Mouse (Mus musculus): ENCODE measurements around the gene Hspbap1. TPM values are rescaled to one million over a fixed set of nuclear protein-coding genes. Genes with fewer than 3 reads are reported as not detected.

Gene Hspbap1
- polyA plus RNA-seq, 1 experiment from 2014 or later = 21.8 TPM

GRCm38 (mm10) chr16:35784134-35784725 is 14.1 kb downstream of the Hspbap1 start:
- H3K4me2 ChIP-seq (ENCODE audit: low read length) = no peak overlapping the region
- H3K4me1 ChIP-seq (replicated peaks; ENCODE audit: control insufficient read depth, insufficient read depth, low read length) = no peaks in the 10 kb centered on the region
- H3K27ac ChIP-seq (ENCODE audit: low read length) = no peak overlapping the region
- H3K9ac ChIP-seq (replicated peaks; ENCODE audit: low read depth, low read length) = no peak overlapping the region
- H3K4me3 ChIP-seq (replicated peaks; ENCODE audit: low read length) = no peak overlapping the region
- 89% methylated on average over 7 of the region's 7 CpGs for WGBS
- ATAC-seq = no peak
- peaks cover 2% of the 10 kb centered on the region for H3K36me3 ChIP-seq (ENCODE audit: control insufficient read depth, insufficient read depth)
- no peaks in the 10 kb centered on the region for H3K27me3 ChIP-seq (replicated peaks; ENCODE audit: control insufficient read depth, insufficient read depth, low read length)
- no peaks in the 10 kb centered on the region for H3K9me3 ChIP-seq (ENCODE audit: control insufficient read depth, low read length)

GRCm38 (mm10) chr16:35787163-35787562 is 17.0 kb downstream of the Hspbap1 start:
- Histone ChIP-seq H3K27ac (ENCODE audit: low read length) (no peak overlapping the region), H3K9ac (replicated peaks; ENCODE audit: low read depth, low read length) (no peak overlapping the region), H3K36me3 (ENCODE audit: control insufficient read depth, insufficient read depth) (peaks cover 3% of the 10 kb centered on the region), H3K9me3 (ENCODE audit: control insufficient read depth, low read length) (no peaks in the 10 kb centered on the region), H3K4me3 (replicated peaks; ENCODE audit: low read length) (no peak overlapping the region), H3K4me1 (replicated peaks; ENCODE audit: control insufficient read depth, insufficient read depth, low read length) (no peaks in the 10 kb centered on the region), H3K4me2 (ENCODE audit: low read length) (no peak overlapping the region), H3K27me3 (replicated peaks; ENCODE audit: control insufficient read depth, insufficient read depth, low read length) (no peaks in the 10 kb centered on the region)
- 84% methylated on average over 6 of the region's 6 CpGs for WGBS
- ATAC-seq = no peak

GRCm38 (mm10) chr16:35787568-35788189 is 17.5 kb downstream of the Hspbap1 start:
- WGBS = 42% methylated on average over 8 of the region's 8 CpGs
- no peak overlapping the region for H3K4me2 ChIP-seq (ENCODE audit: low read length)
- H3K4me3 ChIP-seq (replicated peaks; ENCODE audit: low read length) = no peak overlapping the region
- H3K27ac ChIP-seq (ENCODE audit: low read length) = no peak overlapping the region
- H3K27me3 ChIP-seq (replicated peaks; ENCODE audit: control insufficient read depth, insufficient read depth, low read length) = no peaks in the 10 kb centered on the region
- peaks cover 3% of the 10 kb centered on the region for H3K36me3 ChIP-seq (ENCODE audit: control insufficient read depth, insufficient read depth)
- H3K9ac ChIP-seq (replicated peaks; ENCODE audit: low read depth, low read length) = no peak overlapping the region
- no peaks in the 10 kb centered on the region for H3K9me3 ChIP-seq (ENCODE audit: control insufficient read depth, low read length)
- H3K4me1 ChIP-seq (replicated peaks; ENCODE audit: control insufficient read depth, insufficient read depth, low read length) = no peaks in the 10 kb centered on the region
- no peak; the same call in 1 of the 2 replicates for ATAC-seq

GRCm38 (mm10) chr16:35788330-35788729 is 18.2 kb downstream of the Hspbap1 start:
- ATAC-seq = no peak
- H3K9ac ChIP-seq (replicated peaks; ENCODE audit: low read depth, low read length) = no peak overlapping the region
- WGBS = 93% methylated on average over 6 of the region's 6 CpGs

DNA sequence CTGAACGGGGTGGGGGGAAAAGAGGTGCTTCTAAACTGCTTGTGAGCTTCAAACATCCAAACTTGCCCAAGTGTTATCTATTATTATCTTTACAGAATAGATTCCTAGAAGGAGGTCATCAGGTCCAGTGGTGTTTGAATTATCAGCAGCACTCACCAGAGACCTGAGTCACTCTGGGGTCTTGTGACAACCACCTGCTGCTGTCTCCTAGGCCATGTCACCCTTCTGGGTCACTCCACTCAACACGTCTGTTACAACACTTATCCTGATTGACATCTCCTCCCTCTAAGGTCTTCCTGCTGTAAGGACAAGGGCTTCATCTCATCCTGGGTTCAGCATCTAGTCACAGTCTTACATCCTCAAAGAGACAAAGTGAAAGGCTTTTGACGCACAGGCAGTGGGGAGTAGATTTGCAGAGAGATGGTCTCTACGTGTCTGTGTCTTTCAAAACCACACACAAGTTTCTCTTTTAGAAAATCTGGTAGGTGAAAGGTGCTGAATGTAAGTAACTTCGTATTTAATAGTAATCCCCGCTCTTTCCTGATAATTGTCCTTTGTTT is 21.9 kb downstream of the Hspbap1 start:
- H3K4me3 ChIP-seq (replicated peaks; ENCODE audit: low read length) = no peak overlapping the region
- H3K4me2 ChIP-seq (ENCODE audit: low read length) = no peak overlapping the region
- no peaks in the 10 kb centered on the region for H3K4me1 ChIP-seq (replicated peaks; ENCODE audit: control insufficient read depth, insufficient read depth, low read length)
- no peaks in the 10 kb centered on the region for H3K9me3 ChIP-seq (ENCODE audit: control insufficient read depth, low read length)
- H3K27ac ChIP-seq (ENCODE audit: low read length) = no peak overlapping the region
- WGBS = 72% methylated on average over 6 of the region's 6 CpGs
- no peak overlapping the region for H3K9ac ChIP-seq (replicated peaks; ENCODE audit: low read depth, low read length)
- no peak for ATAC-seq
- H3K36me3 ChIP-seq (ENCODE audit: control insufficient read depth, insufficient read depth) = peaks cover 3% of the 10 kb centered on the region
- H3K27me3 ChIP-seq (replicated peaks; ENCODE audit: control insufficient read depth, insufficient read depth, low read length) = no peaks in the 10 kb centered on the region

More at GRCm38 (mm10) chr16:35788330-35788729, 18.2 kb downstream of the Hspbap1 start:
- Histone ChIP-seq H3K9me3 (ENCODE audit: control insufficient read depth, low read length) (no peaks in the 10 kb centered on the region), H3K27ac (ENCODE audit: low read length) (no peak overlapping the region), H3K4me1 (replicated peaks; ENCODE audit: control insufficient read depth, insufficient read depth, low read length) (no peaks in the 10 kb centered on the region), H3K27me3 (replicated peaks; ENCODE audit: control insufficient read depth, insufficient read depth, low read length) (no peaks in the 10 kb centered on the region), H3K36me3 (ENCODE audit: control insufficient read depth, insufficient read depth) (peaks cover 3% of the 10 kb centered on the region), H3K4me3 (replicated peaks; ENCODE audit: low read length) (no peak overlapping the region), H3K4me2 (ENCODE audit: low read length) (no peak overlapping the region)

DNA sequence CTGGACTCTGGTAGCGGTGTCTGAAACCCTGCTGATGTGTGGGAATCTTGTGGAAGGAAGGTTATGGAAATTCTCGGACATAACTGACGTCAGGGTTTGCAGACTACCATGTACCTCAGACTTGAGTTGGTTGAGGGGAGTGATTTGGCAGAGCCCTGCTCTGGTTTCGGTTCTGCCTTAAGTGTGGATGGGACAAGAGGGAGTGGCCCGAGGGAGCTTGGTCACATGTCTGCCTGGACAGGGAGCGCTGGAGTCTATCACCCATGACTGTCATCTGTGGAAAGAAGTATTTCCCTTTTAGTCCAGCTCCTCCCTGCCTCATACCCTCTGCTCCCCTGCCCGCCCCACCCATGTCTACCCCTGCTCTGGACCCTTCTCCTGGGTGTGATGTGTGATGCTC is 32.0 kb downstream of the Hspbap1 start:
- ATAC-seq = no peak
- Histone ChIP-seq H3K36me3 (ENCODE audit: control insufficient read depth, insufficient read depth) (0 out of 2 replicates have a peak, but pooled peaks cover 6% of the 10 kb centered on the region), H3K27me3 (replicated peaks; ENCODE audit: control insufficient read depth, insufficient read depth, low read length) (no peaks in the 10 kb centered on the region), H3K4me2 (ENCODE audit: low read length) (no peak overlapping the region), H3K4me1 (replicated peaks; ENCODE audit: control insufficient read depth, insufficient read depth, low read length) (no peaks in the 10 kb centered on the region), H3K9me3 (ENCODE audit: control insufficient read depth, low read length) (peaks cover 8% of the 10 kb centered on the region; the same call in 1 of the 2 replicates), H3K27ac (ENCODE audit: low read length) (no peak overlapping the region), H3K9ac (replicated peaks; ENCODE audit: low read depth, low read length) (no peak overlapping the region), H3K4me3 (replicated peaks; ENCODE audit: low read length) (no peak overlapping the region)
- WGBS = 93% methylated on average over 7 of the region's 7 CpGs

DNA sequence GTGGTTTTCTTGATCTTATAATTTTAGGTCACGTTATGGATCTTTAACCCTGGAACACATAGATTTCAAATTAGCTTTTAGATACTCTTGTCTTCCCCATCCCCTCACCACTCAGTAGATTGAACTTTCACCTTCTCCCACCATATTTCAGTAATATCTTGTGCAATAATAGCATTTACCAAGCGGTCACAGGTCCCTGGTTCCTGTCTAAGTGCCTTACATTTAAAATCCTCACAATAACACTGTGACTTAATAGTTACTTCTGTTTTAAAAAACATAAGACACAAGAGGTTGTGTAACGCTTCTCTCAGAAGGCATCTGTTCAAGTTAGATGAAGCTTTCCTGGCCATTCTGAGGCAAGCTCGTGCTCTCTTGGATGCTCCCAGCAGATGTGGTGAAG is 33.5 kb downstream of the Hspbap1 start:
- H3K9ac ChIP-seq (replicated peaks; ENCODE audit: low read depth, low read length) = no peak overlapping the region
- no peak for ATAC-seq
- 92% methylated on average over 4 of the region's 4 CpGs for WGBS
- no peaks in the 10 kb centered on the region for H3K4me1 ChIP-seq (replicated peaks; ENCODE audit: control insufficient read depth, insufficient read depth, low read length)
- H3K4me3 ChIP-seq (replicated peaks; ENCODE audit: low read length) = no peak overlapping the region
- 0 out of 2 replicates have a peak, but pooled peaks cover 4% of the 10 kb centered on the region for H3K36me3 ChIP-seq (ENCODE audit: control insufficient read depth, insufficient read depth)
- H3K9me3 ChIP-seq (ENCODE audit: control insufficient read depth, low read length) = peaks cover 6% of the 10 kb centered on the region; the same call in 1 of the 2 replicates
- no peaks in the 10 kb centered on the region for H3K27me3 ChIP-seq (replicated peaks; ENCODE audit: control insufficient read depth, insufficient read depth, low read length)
- H3K27ac ChIP-seq (ENCODE audit: low read length) = no peak overlapping the region
- no peak overlapping the region for H3K4me2 ChIP-seq (ENCODE audit: low read length)

- no peaks in the 10 kb centered on the region for H3K4me1 ChIP-seq (replicated peaks; ENCODE audit: control insufficient read depth, insufficient read depth, low read length)
- H3K9ac ChIP-seq (replicated peaks; ENCODE audit: low read depth, low read length) = no peak overlapping the region
- ATAC-seq = no peak
- no peaks in the 10 kb centered on the region for H3K27me3 ChIP-seq (replicated peaks; ENCODE audit: control insufficient read depth, insufficient read depth, low read length)
- no peaks in the 10 kb centered on the region for H3K9me3 ChIP-seq (ENCODE audit: control insufficient read depth, low read length)
- H3K27ac ChIP-seq (ENCODE audit: low read length) = no peak overlapping the region
- no peaks in the 10 kb centered on the region for H3K36me3 ChIP-seq (ENCODE audit: control insufficient read depth, insufficient read depth)
- no peak overlapping the region for H3K4me2 ChIP-seq (ENCODE audit: low read length)
- 80% methylated on average over 6 of the region's 6 CpGs for WGBS
- H3K4me3 ChIP-seq (replicated peaks; ENCODE audit: low read length) = no peak overlapping the region
Measured at GRCm38 (mm10) chr16:35806973-35807662, 36.9 kb downstream of the Hspbap1 start.

- 87% methylated on average over 4 of the region's 4 CpGs for WGBS
- ATAC-seq = no peak
- no peak overlapping the region for H3K4me2 ChIP-seq (ENCODE audit: low read length)
- H3K9ac ChIP-seq (replicated peaks; ENCODE audit: low read depth, low read length) = no peak overlapping the region
- no peaks in the 10 kb centered on the region for H3K27me3 ChIP-seq (replicated peaks; ENCODE audit: control insufficient read depth, insufficient read depth, low read length)
- H3K36me3 ChIP-seq (ENCODE audit: control insufficient read depth, insufficient read depth) = no peaks in the 10 kb centered on the region
- no peak overlapping the region for H3K27ac ChIP-seq (ENCODE audit: low read length)
- no peaks in the 10 kb centered on the region for H3K4me1 ChIP-seq (replicated peaks; ENCODE audit: control insufficient read depth, insufficient read depth, low read length)
- H3K4me3 ChIP-seq (replicated peaks; ENCODE audit: low read length) = no peak overlapping the region
- no peaks in the 10 kb centered on the region for H3K9me3 ChIP-seq (ENCODE audit: control insufficient read depth, low read length)
Measured at GRCm38 (mm10) chr16:35807663-35807992, 37.5 kb downstream of the Hspbap1 start.

All from forebrain, embryonic 16.5 days (tissue).